7 mouse cellular contexts compared by ENCODE assay signal in the genomic region with DNA sequence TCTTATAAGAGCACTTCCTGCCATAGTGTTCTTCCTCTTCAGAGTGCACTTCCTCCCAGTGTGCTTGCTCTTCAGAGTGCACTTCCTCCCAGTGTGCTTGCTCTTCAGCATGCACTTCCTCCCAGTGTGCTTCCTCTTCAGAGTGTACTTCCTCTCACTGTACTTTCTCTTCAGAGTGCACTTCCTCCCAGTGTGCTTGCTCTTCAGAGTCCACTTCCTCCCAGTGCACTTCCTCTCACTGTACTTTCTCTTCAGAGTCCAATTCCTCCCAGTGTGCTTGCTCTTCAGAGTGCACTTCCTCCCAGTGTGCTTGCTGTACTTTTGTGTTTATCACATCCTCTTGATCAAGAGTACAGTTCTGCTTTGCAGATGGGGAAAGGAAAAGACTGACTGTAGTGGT. TPM values are rescaled to one million over a fixed set of nuclear protein-coding genes. Genes with fewer than 3 reads are reported as not detected.
DNase-seq lines count a peak whose midpoint lies in the region; TF ChIP-seq lines count a peak whose summit lies in the region.
"Not testable (repeated sequence)": the region's sequence is repeated elsewhere in the genome, so short reads cannot be mapped to it uniquely, and the experiment has no call there.

No protein-coding gene starts in this region.

- not testable (repeated sequence) for H3K36me3 ChIP-seq in MEL (ENCODE audit: control insufficient read depth in 1 of 2, insufficient read depth in 2 of 2, low read length in 2 of 2); splenic B cell, adult 2 months (ENCODE audit: control insufficient read depth, insufficient read depth, low read length, poor library complexity, severe bottlenecking)

- peak overlapping the region; percentile 51 for H3K27ac ChIP-seq in MEL (ENCODE audit: control insufficient read depth, low read depth, low read length)
- 0 out of 2 replicates have a peak overlapping the region, but pooled peaks have one; percentile 14 for H3K27ac ChIP-seq in bone marrow, adult 2 months (ENCODE audit: control insufficient read depth, insufficient read depth, low read depth, low read length, poor library complexity)

- not testable (repeated sequence) for H3K4me1 ChIP-seq in MEL (ENCODE audit: control insufficient read depth in 1 of 2, insufficient read depth in 2 of 2, low read length in 2 of 2); bone marrow, adult 2 months (ENCODE audit: control insufficient read depth, insufficient read depth, low read length)

- H3K79me2 ChIP-seq in MEL (ENCODE audit: control insufficient read depth, insufficient read depth, low read length, poor library complexity) = not testable (repeated sequence)

- not testable (repeated sequence) for H3K4me3 ChIP-seq in MEL (ENCODE audit: control insufficient read depth in 1 of 2, insufficient read depth in 1 of 2, low read depth in 2 of 2, low read length in 2 of 2); bone marrow, adult 2 months (replicated peaks; ENCODE audit: control insufficient read depth, low read depth, low read length)

- peak in 1 of 2 experiments; percentile 38; a peak in 1 of 4 replicates for TF ChIP-seq POLR2A in MEL (IDR thresholded peaks at IDR 0.05; ENCODE audit: control insufficient read depth in 1 of 2, insufficient read depth in 1 of 2, low read depth in 1 of 2, low read length in 2 of 2, poor library complexity in 1 of 2)
- TF ChIP-seq POLR2A in bone marrow, adult 2 months (IDR thresholded peaks at IDR 0.05; ENCODE audit: borderline replicate concordance, control insufficient read depth, low read depth, low read length) = not testable (repeated sequence)

- H3K9me3 ChIP-seq in MEL (replicated peaks; ENCODE audit: insufficient read depth, low read length) = not testable (repeated sequence)

- TF ChIP-seq EP300 in MEL (IDR thresholded peaks at IDR 0.05; ENCODE audit: low read depth in 1 of 2, low read length in 2 of 2) = not testable (repeated sequence)

- not testable (repeated sequence) for H3K27me3 ChIP-seq in MEL (ENCODE audit: control insufficient read depth in 1 of 2, insufficient read depth in 2 of 2, low read length in 2 of 2); splenic B cell, adult 2 months (ENCODE audit: control insufficient read depth, insufficient read depth, low read length, poor library complexity, severe bottlenecking)

- TF ChIP-seq RAD21 in MEL (IDR thresholded peaks at IDR 0.05; ENCODE audit: low read depth, low read length) = not testable (repeated sequence)

- peak; percentile 54 for DNase-seq in CD4-positive helper T cell, adult 2 months (ENCODE audit: low read depth, low spot score)
- peak; percentile 81 for DNase-seq in MEL (ENCODE audit: low read depth, low spot score)
- peak; percentile 35 for DNase-seq in induced T-regulatory cell, adult 2 months (ENCODE audit: low read depth)
- peak; percentile 8 for DNase-seq in lung, postnatal 25 days (ENCODE audit: low spot score)
- peak; percentile 65 for DNase-seq in naive thymus-derived CD4-positive, alpha-beta T cell, adult 2 months (ENCODE audit: low read depth)
- DNase-seq in splenic B cell, adult 2 months (ENCODE audit: low read depth, low spot score) = peak; percentile 75

- not testable (repeated sequence) for TF ChIP-seq CTCF in MEL (IDR thresholded peaks at IDR 0.05 in 2 of 3, conservative IDR thresholded peaks at IDR 0.05 in 1 of 3; ENCODE audit: control insufficient read depth in 1 of 3, insufficient read depth in 1 of 3, low read depth in 2 of 3, low read length in 3 of 3, poor library complexity in 1 of 3, severe bottlenecking in 1 of 3); bone marrow, adult 2 months (IDR thresholded peaks at IDR 0.05; ENCODE audit: control insufficient read depth, insufficient read depth, low read length)

- H3K9ac ChIP-seq in MEL (ENCODE audit: control insufficient read depth, low read depth, low read length, poor library complexity, severe bottlenecking) = not testable (repeated sequence)

RNA-seq across cellular contexts. Expression of a gene that starts 27.3 kb away (rescaled TPM):
- 3.7 and 3.9 TPM in 2 replicates for total RNA-seq in MEL (2012; rRNA removed)
- polyA plus RNA-seq in MEL (2012; ENCODE audit: insufficient read depth in 1 of 2, insufficient read length in 2 of 2, low read depth in 1 of 2, low replicate concordance in 2 of 2, missing spikeins in 1 of 2) = 1 to 10 TPM in 1 of 2 experiments, not detected in 1; 6.1 TPM
- polyA plus RNA-seq in bone marrow, adult 2 months (2011; ENCODE audit: insufficient read depth, insufficient read length, low replicate concordance, missing spikeins) = 1.5 and 3.6 TPM in 2 replicates

RNA-seq across cellular contexts. Expression of a gene that starts 27.7 kb away (rescaled TPM):
- total RNA-seq in MEL (2012; rRNA removed) = 94.4 and 99.1 TPM in 2 replicates
- polyA plus RNA-seq in MEL (2012; ENCODE audit: insufficient read depth in 1 of 2, insufficient read length in 2 of 2, low read depth in 1 of 2, low replicate concordance in 2 of 2, missing spikeins in 1 of 2) = 100 to 1,000 TPM in 1 of 2 experiments, 10 to 100 TPM in 1; 82.7 to 420 TPM
- polyA plus RNA-seq in bone marrow, adult 2 months (2011; ENCODE audit: insufficient read depth, insufficient read length, low replicate concordance, missing spikeins) = 13.7 and 23.6 TPM in 2 replicates

RNA-seq across cellular contexts. Expression of a gene that starts 27.7 kb away (rescaled TPM):
- 4.9 and 6.1 TPM in 2 replicates for total RNA-seq in MEL (2012; rRNA removed)
- 1 to 10 TPM in 1 of 2 experiments, not detected in 1; 6.2 TPM for polyA plus RNA-seq in MEL (2012; ENCODE audit: insufficient read depth in 1 of 2, insufficient read length in 2 of 2, low read depth in 1 of 2, low replicate concordance in 2 of 2, missing spikeins in 1 of 2)
- not detected in 2 replicates for polyA plus RNA-seq in bone marrow, adult 2 months (2011; ENCODE audit: insufficient read depth, insufficient read length, low replicate concordance, missing spikeins)

Comparison
In these comparisons a context has a peak if more than half of its experiments do, and no peak if none do; other contexts are left out.
1. DNase-seq: peak in every context shown above with its lines; median percentile 81 in MEL; 75 in splenic B cell, adult 2 months; 65 in naive thymus-derived CD4-positive, alpha-beta T cell, adult 2 months; 54 in CD4-positive helper T cell, adult 2 months; 35 in induced T-regulatory cell, adult 2 months; 8 in lung, postnatal 25 days.